Mouse (Mus musculus): ENCODE data around the gene Polr3b. TPM values are rescaled to one million over a fixed set of nuclear protein-coding genes. Genes with fewer than 3 reads are reported as not detected.
A peak's percentile ranks its signal among the peaks of the same experiment; 100 is the strongest.

Polr3b gene
- total RNA-seq, 2 experiments from 2014 or later = 15.0 to 15.8 TPM

- intact Hi-C loops (cut with DNase I) = no loop called here
- DNase-seq (ENCODE audit: low spot score in 2 of 2) = peak in 1 of 2 experiments; percentile 13
Observed at GRCm38 (mm10) chr10:84656618-84657017, 34.5 kb downstream of the Polr3b start.

GRCm38 (mm10) chr10:84657437-84658087 is 35.5 kb downstream of the Polr3b start:
- intact Hi-C loops (cut with DNase I) = no loop called here
- no peak for DNase-seq (ENCODE audit: low spot score in 2 of 2)

- intact Hi-C loops (cut with DNase I) = no loop called here
- DNase-seq (ENCODE audit: low spot score in 2 of 2) = no peak
Observed at GRCm38 (mm10) chr10:84658088-84658848, 36.2 kb downstream of the Polr3b start.

GRCm38 (mm10) chr10:84659281-84659680 is 37.2 kb downstream of the Polr3b start:
- intact Hi-C loops (cut with DNase I) = no loop called here
- DNase-seq (ENCODE audit: low spot score in 2 of 2) = no peak

GRCm38 (mm10) chr10:84662138-84662537 is 40.0 kb downstream of the Polr3b start:
- intact Hi-C loops (cut with DNase I) = no loop called here

GRCm38 (mm10) chr10:84665713-84666260 is 43.7 kb downstream of the Polr3b start:
- intact Hi-C loops (cut with DNase I) = no loop called here
- no peak for DNase-seq (ENCODE audit: low spot score in 2 of 2)

More at GRCm38 (mm10) chr10:84662138-84662537, 40.0 kb downstream of the Polr3b start:
- no peak for DNase-seq (ENCODE audit: low spot score in 2 of 2)

- intact Hi-C loops (cut with DNase I) = no loop called here
- no peak for DNase-seq (ENCODE audit: low spot score in 2 of 2)
Observed at GRCm38 (mm10) chr10:84675653-84676052, 53.6 kb downstream of the Polr3b start.

GRCm38 (mm10) chr10:84676511-84676910 is 54.4 kb downstream of the Polr3b start:
- intact Hi-C loops (cut with DNase I) = no loop called here
- DNase-seq (ENCODE audit: low spot score in 2 of 2) = no peak

- DNase-seq (ENCODE audit: low spot score in 2 of 2) = no peak
- intact Hi-C loops (cut with DNase I) = no loop called here
Observed at GRCm38 (mm10) chr10:84677871-84678270, 55.8 kb downstream of the Polr3b start.

- no peak for DNase-seq (ENCODE audit: low spot score in 2 of 2)
- intact Hi-C loops (cut with DNase I) = no loop called here
Observed at GRCm38 (mm10) chr10:84678441-84678840, 56.3 kb downstream of the Polr3b start.

GRCm38 (mm10) chr10:84685444-84686121 is 63.5 kb downstream of the Polr3b start:
- intact Hi-C loops (cut with DNase I) = no loop called here
- no peak for DNase-seq (ENCODE audit: low spot score in 2 of 2)

- DNase-seq (ENCODE audit: low spot score in 2 of 2) = no peak
- intact Hi-C loops (cut with DNase I) = no loop called here
Observed at GRCm38 (mm10) chr10:84686122-84686497, 64.0 kb downstream of the Polr3b start.

GRCm38 (mm10) chr10:84686705-84687104 is 64.6 kb downstream of the Polr3b start:
- DNase-seq (ENCODE audit: low spot score in 2 of 2) = no peak
- intact Hi-C loops (cut with DNase I) = no loop called here

GRCm38 (mm10) chr10:84687736-84688135 is 65.6 kb downstream of the Polr3b start:
- intact Hi-C loops (cut with DNase I) = no loop called here
- no peak for DNase-seq (ENCODE audit: low spot score in 2 of 2)

- intact Hi-C loops (cut with DNase I) = no loop called here
- no peak for DNase-seq (ENCODE audit: low spot score in 2 of 2)
Observed at GRCm38 (mm10) chr10:84689846-84690245, 67.8 kb downstream of the Polr3b start.

- no peak for DNase-seq (ENCODE audit: low spot score in 2 of 2)
- intact Hi-C loops (cut with DNase I) = no loop called here
Observed at GRCm38 (mm10) chr10:84690818-84691217, 68.7 kb downstream of the Polr3b start.

- DNase-seq (ENCODE audit: low spot score in 2 of 2) = no peak
- intact Hi-C loops (cut with DNase I) = no loop called here
Observed at GRCm38 (mm10) chr10:84691692-84692091, 69.6 kb downstream of the Polr3b start.

GRCm38 (mm10) chr10:84693841-84694638 is 71.9 kb downstream of the Polr3b start:
- intact Hi-C loops (cut with DNase I) = no loop called here
- no peak for DNase-seq (ENCODE audit: low spot score in 2 of 2)

- intact Hi-C loops (cut with DNase I) = no loop called here
- DNase-seq (ENCODE audit: low spot score in 2 of 2) = no peak
Observed at GRCm38 (mm10) chr10:84700236-84700987, 78.3 kb downstream of the Polr3b start.
